Mouse (Mus musculus) CH12.LX (cell line): ENCODE data around the gene Shank3. TPM values are rescaled to one million over a fixed set of nuclear protein-coding genes. Genes with fewer than 3 reads are reported as not detected.

Source experiments
- DNase-seq: peaks from one replicate; pipeline ENCODE4 v3.0.0-alpha.2; 2013; ENCODE audit errors: extremely low read depth
- H3K27ac ChIP-seq: 2 replicates; pipeline ENCODE4 v1.5.1; 2012; ENCODE audit warnings: low read depth, mild to moderate bottlenecking, control low read depth, moderate library complexity; ENCODE audit not compliant: insufficient read depth
- H3K27me3 ChIP-seq: replicated peaks from 2 replicates; pipeline ENCODE3; 2012; ENCODE audit warnings: inconsistent platforms
- H3K36me3 ChIP-seq, 2 experiments: replicated peaks in 1 of 2; 2 replicates each; pipeline versions ENCODE3 to v1.6.1; 2012; ENCODE audit warnings: inconsistent platforms in 1 of 2, low read length in 1 of 2, mild to moderate bottlenecking in 1 of 2, mixed read lengths in 1 of 2, moderate library complexity in 1 of 2; ENCODE audit not compliant: control insufficient read depth in 1 of 2, insufficient read depth in 1 of 2
- H3K4me1 ChIP-seq, 2 experiments: 2 replicates each; pipeline ENCODE4 v1.6.1; 2012; ENCODE audit warnings: inconsistent platforms in 1 of 2, moderate library complexity in 1 of 2; ENCODE audit not compliant: insufficient read depth in 2 of 2, control insufficient read depth in 1 of 2
- H3K4me2 ChIP-seq: 2 replicates; pipeline ENCODE4 v1.6.1; 2012; ENCODE audit warnings: low read depth, mild to moderate bottlenecking, control low read depth; ENCODE audit not compliant: poor library complexity, insufficient read depth, severe bottlenecking
- H3K4me3 ChIP-seq, 3 experiments: fragments of 150-350 bp in 1 of 3; sonication (generic) in 1 of 3; replicated peaks in 1 of 3; 2 replicates each; pipeline versions ENCODE3 to v1.5.1; 2011 to 2012; ENCODE audit warnings: low read depth in 2 of 3, low read length in 2 of 3, mild to moderate bottlenecking in 2 of 3, moderate library complexity in 2 of 3, control low read depth in 1 of 3, improper control_type of control experiment in 1 of 3, inconsistent platforms in 1 of 3, mixed read lengths in 1 of 3; ENCODE audit not compliant: poor library complexity in 1 of 3
- H3K79me2 ChIP-seq: replicated peaks from 2 replicates; pipeline ENCODE4 v1.6.1; 2012; ENCODE audit warnings: mild to moderate bottlenecking, moderate library complexity; ENCODE audit not compliant: control insufficient read depth, poor library complexity, insufficient read depth, severe bottlenecking; ENCODE audit errors: extremely low read depth
- H3K9ac ChIP-seq: 2 replicates; pipeline ENCODE4 v1.6.1; 2012; ENCODE audit warnings: low read depth, mild to moderate bottlenecking, control low read depth, moderate library complexity; ENCODE audit not compliant: insufficient read depth
- H3K9me3 ChIP-seq: replicated peaks from 2 replicates; pipeline ENCODE3; 2012; ENCODE audit warnings: low read length, inconsistent platforms, mixed read lengths
- CHD1 ChIP-seq: IDR thresholded peaks from 2 replicates; pipeline ENCODE4 v1.6.1; 2012; ENCODE audit warnings: low read depth, low read length, improper control_type of control experiment, inconsistent platforms
- CTCF ChIP-seq, 2 experiments: IDR thresholded peaks in 1 of 2; conservative IDR thresholded peaks in 1 of 2; 2 replicates each; pipeline ENCODE4 v1.5.1; 2011 to 2012; ENCODE audit warnings: low read depth in 2 of 2, low read length in 2 of 2, improper control_type of control experiment in 1 of 2, inconsistent platforms in 1 of 2, mild to moderate bottlenecking in 1 of 2, moderate library complexity in 1 of 2
- E2F4 ChIP-seq: IDR thresholded peaks from 2 replicates; pipeline ENCODE4 v1.6.1; 2011; ENCODE audit warnings: low read depth, low read length, improper control_type of control experiment; ENCODE audit not compliant: insufficient replicate concordance
- ELF1 ChIP-seq: IDR thresholded peaks from 2 replicates; pipeline ENCODE4 v1.6.1; 2014; ENCODE audit warnings: low read depth, mild to moderate bottlenecking, inconsistent platforms, low read length, improper control_type of control experiment
- HCFC1 ChIP-seq: IDR thresholded peaks from 2 replicates; pipeline ENCODE4 v1.6.1; 2012; ENCODE audit warnings: low read depth, mild to moderate bottlenecking, inconsistent platforms, low read length, improper control_type of control experiment
- KAT2A ChIP-seq: IDR thresholded peaks from 2 replicates; pipeline ENCODE4 v1.6.1; 2012; ENCODE audit warnings: low read length, improper control_type of control experiment, inconsistent platforms; ENCODE audit not compliant: insufficient replicate concordance
- MAX ChIP-seq: IDR thresholded peaks from 2 replicates; pipeline ENCODE4 v1.6.1; 2011; ENCODE audit warnings: low read length, improper control_type of control experiment
- MXI1 ChIP-seq: IDR thresholded peaks from 2 replicates; pipeline ENCODE4 v1.6.1; 2011; ENCODE audit warnings: mild to moderate bottlenecking, low read depth, low read length, improper control_type of control experiment
- MYC ChIP-seq: IDR thresholded peaks from 2 replicates; pipeline ENCODE4 v1.6.1; 2011; ENCODE audit warnings: low read depth, mild to moderate bottlenecking, improper control_type of control experiment, low read length
- NRF1 ChIP-seq: IDR thresholded peaks from 2 replicates; pipeline ENCODE4 v1.6.1; 2014; ENCODE audit warnings: low read depth, mild to moderate bottlenecking, inconsistent platforms, low read length, improper control_type of control experiment, moderate library complexity
- PAX5 ChIP-seq: IDR thresholded peaks from 2 replicates; pipeline ENCODE4 v1.6.1; 2012; ENCODE audit warnings: low read length, inconsistent platforms, mixed read lengths
- POLR2A ChIP-seq: IDR thresholded peaks from 2 replicates; pipeline ENCODE4 v1.6.1; 2011; ENCODE audit warnings: low read depth, mild to moderate bottlenecking, improper control_type of control experiment, low read length
- POLR2AphosphoS2 ChIP-seq: IDR thresholded peaks from 2 replicates; pipeline ENCODE4 v1.6.1; 2011; ENCODE audit warnings: low read depth, low read length, improper control_type of control experiment
- SIN3A ChIP-seq: IDR thresholded peaks from 2 replicates; pipeline ENCODE4 v1.6.1; 2012; ENCODE audit warnings: low read length, improper control_type of control experiment, inconsistent platforms
- SMC3 ChIP-seq: IDR thresholded peaks from 2 replicates; pipeline ENCODE4 v1.6.1; 2011; ENCODE audit warnings: low read depth, low read length, improper control_type of control experiment
- TBP ChIP-seq: conservative IDR thresholded peaks from 2 replicates; pipeline ENCODE4 v1.6.1; 2011; ENCODE audit warnings: low read depth, low read length, improper control_type of control experiment
- TCF12 ChIP-seq: IDR thresholded peaks from 2 replicates; pipeline ENCODE4 v1.6.1; 2014; ENCODE audit warnings: low read depth, mild to moderate bottlenecking, inconsistent platforms, low read length, improper control_type of control experiment
- USF1 ChIP-seq: IDR thresholded peaks from 2 replicates; pipeline ENCODE4 v1.6.1; 2014; ENCODE audit warnings: low read depth, mild to moderate bottlenecking, inconsistent platforms, low read length, improper control_type of control experiment
- USF2 ChIP-seq: conservative IDR thresholded peaks from 2 replicates; pipeline ENCODE4 v1.6.1; 2011; ENCODE audit warnings: low read depth, low read length, improper control_type of control experiment
- ZC3H11A ChIP-seq: IDR thresholded peaks from 2 replicates; pipeline ENCODE4 v1.6.1; 2012; ENCODE audit warnings: low read depth, mild to moderate bottlenecking, inconsistent platforms, low read length, improper control_type of control experiment
- ZKSCAN1 ChIP-seq: IDR thresholded peaks from 2 replicates; pipeline ENCODE4 v1.6.1; 2012; ENCODE audit warnings: low read depth, inconsistent platforms, low read length, improper control_type of control experiment, borderline replicate concordance
- ZMIZ1 ChIP-seq: IDR thresholded peaks from 2 replicates; pipeline ENCODE4 v1.6.1; 2012; ENCODE audit warnings: low read depth, mild to moderate bottlenecking, inconsistent platforms, low read length, improper control_type of control experiment
- ZNF384 ChIP-seq: IDR thresholded peaks from 2 replicates; pipeline ENCODE4 v1.6.1; 2012; ENCODE audit warnings: low read depth, low read length, improper control_type of control experiment, inconsistent platforms
- dilution Hi-C: fragments of 300-500 bp; cut with MboI; formaldehyde crosslinking; loops from 2 replicates; pipeline ENCODE4 v1.14.3; 2020; ENCODE audit warnings: low sequenced_read_pairs; ENCODE audit not compliant: extremely low pct_unique_long_range_greater_than_20kb, extremely low pct_ligation_motif_present
- in situ Hi-C: fragments of 300-500 bp; cut with MboI; formaldehyde crosslinking; loops from 3 replicates; pipeline ENCODE4 v1.14.3; 2019; ENCODE audit warnings: low sequenced_read_pairs, low pct_ligation_motif_present, low pct_unique_long_range_greater_than_20kb, mixed read lengths
- polyA plus RNA-seq: library from polyadenylated mRNA; unstranded; fragments of >175 nt; gene quantifications from 2 replicates; pipeline ENCODE4 v1.2.1, GENCODE M21; 2012; ENCODE audit warnings: low read depth; ENCODE audit not compliant: insufficient read length
- total RNA-seq, 2 experiments: library from RNA; depleted of rRNA; stranded (reverse); fragments of 300-350 nt in 1 of 2; fragments of >200 nt in 1 of 2; gene quantifications; 2 replicates each; pipeline ENCODE4 v1.2.3; 2012 to 2014

The Shank3 gene
- total and polyA plus RNA-seq, 3 experiments, result not detected

- H3K36me3 ChIP-seq, result no peaks in the 10 kb centered on the region
- H3K4me2 ChIP-seq, result peak within 1 kb of the TSS; percentile 72
- in situ Hi-C loops, result no loop called here
- dilution Hi-C loops, result no loop called here
- no peaks in the 10 kb centered on the region; a peak in 1 of 4 replicates for H3K4me1 ChIP-seq
- peak within 1 kb of the TSS; percentile 50 to 75 (median 57) for H3K4me3 ChIP-seq
- H3K27ac ChIP-seq, result no peak within 1 kb of the TSS
- H3K27me3 ChIP-seq, result peaks cover 23% of the 10 kb centered on the region
- 0 out of 2 replicates have a peak, but pooled peaks have one; percentile 22 for TF ChIP-seq ELF1
- TF ChIP-seq ZNF384, result no peak
- no peak for TF ChIP-seq ZMIZ1
- no peak for TF ChIP-seq MYC
- TF ChIP-seq TBP, result no peak
- no peak for TF ChIP-seq E2F4
- no peak for TF ChIP-seq KAT2A
- TF ChIP-seq POLR2A, result peak; percentile 61; the same call in 1 of the 2 replicates
- TF ChIP-seq TCF12, result peak; percentile 47; the same call in 1 of the 2 replicates
- TF ChIP-seq USF2, result no peak
- TF ChIP-seq SIN3A, result peak; percentile 86
- peak; percentile 77 for TF ChIP-seq HCFC1
- no peak for TF ChIP-seq USF1
- peak; percentile 59; the same call in 1 of the 2 replicates for TF ChIP-seq MXI1
- no peak for TF ChIP-seq SMC3
- TF ChIP-seq ZC3H11A, result no peak
- peak; percentile 97 for TF ChIP-seq MAX
- TF ChIP-seq NRF1, result no peak
- TF ChIP-seq, all 38 proteins: peak for 7
- DNase-seq, result peak; percentile 67
- Histone ChIP-seq H3K79me2 (no peaks in the 10 kb centered on the region), H3K9ac (peak within 1 kb of the TSS; percentile 40), H3K9me3 (no peaks in the 10 kb centered on the region)
These were observed 92.5 kb downstream of the Shank3 start, which contains the start of gene Rabl2 for GRCm38 (mm10) chr15:89591723-89592455. TSS of gene Rabl2 (minus strand) at chr15:89591923.

DNA sequence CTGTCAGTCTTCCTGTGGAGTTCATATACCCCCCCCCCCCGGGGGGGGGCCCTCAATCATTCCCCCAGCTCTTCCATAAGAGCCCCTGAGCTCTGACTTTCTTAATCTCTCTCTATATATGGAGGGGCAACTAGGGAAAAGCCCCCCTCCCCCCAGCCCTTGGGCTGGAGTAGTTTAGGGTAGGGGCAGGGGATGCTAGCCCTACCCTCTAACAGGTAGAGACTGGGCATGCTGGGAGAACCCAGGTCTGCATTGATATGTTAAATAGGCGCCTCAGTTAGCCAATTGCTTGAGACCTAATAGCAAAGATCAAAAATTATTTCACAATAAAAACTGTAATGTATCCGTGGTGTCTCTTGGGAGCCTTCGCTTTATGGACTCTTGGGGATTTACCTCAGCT, 93.1 kb downstream of the Shank3 start:
- Histone ChIP-seq H3K27me3 (peaks cover 24% of the 10 kb centered on the region), H3K9me3 (no peaks in the 10 kb centered on the region), H3K9ac (no peak overlapping the region; the same call in 1 of the 2 replicates), H3K79me2 (no peaks in the 10 kb centered on the region), H3K36me3 (no peaks in the 10 kb centered on the region), H3K4me3 (no peak overlapping the region), H3K4me2 (no peak overlapping the region), H3K4me1 (no peaks in the 10 kb centered on the region; a peak in 1 of 4 replicates), H3K27ac (no peak overlapping the region)
- DNase-seq, result no peak
- in situ Hi-C loops (no loop called here), dilution Hi-C loops (no loop called here)
- TF ChIP-seq MXI1 (no peak), CTCF (conservative IDR thresholded peaks at IDR 0.05 in 1 of 2, IDR thresholded peaks at IDR 0.05 in 1 of 2; ENCODE audit: low read depth in 2 of 2, low read length in 2 of 2) (no peak), ZNF384 (no peak), ZKSCAN1 (no peak), ZMIZ1 (no peak), USF1 (no peak), PAX5 (no peak), POLR2AphosphoS2 (no peak), CHD1 (no peak)
